Mouse (Mus musculus) heart, embryonic 10.5 days (tissue): ENCODE results near the gene Asb11. TPM values are rescaled to one million over a fixed set of nuclear protein-coding genes. Genes with fewer than 3 reads are reported as not detected.

Source experiments
- DNase-seq: peaks from one replicate; pipeline ENCODE4 v3.0.0-alpha.2; 2017; ENCODE audit warnings: low spot score
- H3K27ac ChIP-seq: fragments of 300-500 bp; sonication (generic); 2 replicates; pipeline ENCODE4 v1.5.1; 2016; ENCODE audit warnings: mild to moderate bottlenecking
- H3K27me3 ChIP-seq: fragments of 300-500 bp; sonication (generic); 2 replicates; pipeline ENCODE4 v1.6.1; 2016; ENCODE audit warnings: mild to moderate bottlenecking; ENCODE audit not compliant: poor library complexity, insufficient read depth, severe bottlenecking
- H3K36me3 ChIP-seq: fragments of 300-500 bp; sonication (generic); 2 replicates; pipeline ENCODE4 v1.6.1; 2016; ENCODE audit warnings: mild to moderate bottlenecking, moderate library complexity
- H3K4me1 ChIP-seq: fragments of 300-500 bp; sonication (generic); 2 replicates; pipeline ENCODE4 v1.6.1; 2016; ENCODE audit warnings: mild to moderate bottlenecking
- H3K4me3 ChIP-seq: fragments of 300-500 bp; sonication (generic); 2 replicates; pipeline ENCODE4 v1.5.1; 2016; ENCODE audit warnings: mild to moderate bottlenecking, moderate library complexity
- H3K9me3 ChIP-seq: fragments of 300-500 bp; sonication (generic); 2 replicates; pipeline ENCODE4 v1.6.1; 2016; ENCODE audit warnings: mild to moderate bottlenecking, moderate library complexity
- WGBS: fragments of 180-500 bp; shearing (Covaris S2); methylation state at CpG from one replicate; pipeline ENCODE4 v1.1.7; 2016; 5-methylcytosine and 5-hydroxymethylcytosine counted together
- polyA plus RNA-seq: library from polyadenylated mRNA; unstranded; fragments of >200 nt; fragmentation: Nextera tagmentation; extraction: Ambion mirVana; gene quantifications from 2 replicates; pipeline ENCODE4 v1.2.1, GENCODE M21; 2016

Asb11 gene
- polyA plus RNA-seq, 1 experiment from 2014 or later = 0.13 TPM

- H3K27me3 ChIP-seq = peaks cover 1% of the 10 kb centered on the region; the same call in 1 of the 2 replicates
- 90% methylated on average over 1 of the region's 1 CpGs for WGBS
- H3K27ac ChIP-seq = no peak overlapping the region
Observed at GRCm38 (mm10) chrX:164424821-164425220, 12.0 kb upstream of the Asb11 start.

GRCm38 (mm10) chrX:164427295-164427694, 9.5 kb upstream of the Asb11 start:
- H3K9me3 ChIP-seq = no peaks in the 10 kb centered on the region
- no peak for DNase-seq
- 88% methylated on average over 4 of the region's 4 CpGs for WGBS
- H3K27ac ChIP-seq = no peak overlapping the region
- H3K4me3 ChIP-seq = no peak overlapping the region
- H3K27me3 ChIP-seq = no peaks in the 10 kb centered on the region
- H3K4me1 ChIP-seq = no peaks in the 10 kb centered on the region
- H3K36me3 ChIP-seq = peaks cover 34% of the 10 kb centered on the region; the same call in 1 of the 2 replicates

More at GRCm38 (mm10) chrX:164424821-164425220, 12.0 kb upstream of the Asb11 start:
- no peak for DNase-seq
- Histone ChIP-seq H3K4me3 (no peak overlapping the region), H3K36me3 (peaks cover 19% of the 10 kb centered on the region; the same call in 1 of the 2 replicates), H3K4me1 (no peaks in the 10 kb centered on the region), H3K9me3 (no peaks in the 10 kb centered on the region)

- Histone ChIP-seq H3K36me3 (peaks cover 31% of the 10 kb centered on the region; the same call in 1 of the 2 replicates), H3K4me3 (no peak overlapping the region), H3K27ac (no peak overlapping the region), H3K9me3 (no peaks in the 10 kb centered on the region), H3K4me1 (no peaks in the 10 kb centered on the region), H3K27me3 (no peaks in the 10 kb centered on the region)
- no peak for DNase-seq
- WGBS = 73% methylated on average over 2 of the region's 2 CpGs
Observed at GRCm38 (mm10) chrX:164428224-164428623, 8.6 kb upstream of the Asb11 start.

GRCm38 (mm10) chrX:164430621-164431020, 6.2 kb upstream of the Asb11 start:
- no peaks in the 10 kb centered on the region for H3K27me3 ChIP-seq
- H3K36me3 ChIP-seq = peaks cover 36% of the 10 kb centered on the region; the same call in 1 of the 2 replicates
- H3K27ac ChIP-seq = no peak overlapping the region
- H3K4me1 ChIP-seq = no peaks in the 10 kb centered on the region
- no peak overlapping the region for H3K4me3 ChIP-seq
- 83% methylated on average over 6 of the region's 6 CpGs for WGBS
- DNase-seq = no peak
- no peaks in the 10 kb centered on the region for H3K9me3 ChIP-seq

- WGBS = 81% methylated on average over 2 of the region's 2 CpGs
- Histone ChIP-seq H3K27ac (no peak overlapping the region), H3K4me3 (no peak overlapping the region), H3K27me3 (no peaks in the 10 kb centered on the region), H3K4me1 (no peaks in the 10 kb centered on the region), H3K9me3 (no peaks in the 10 kb centered on the region), H3K36me3 (peaks cover 35% of the 10 kb centered on the region; the same call in 1 of the 2 replicates)
- DNase-seq = no peak
Observed at GRCm38 (mm10) chrX:164431133-164431532, 5.7 kb upstream of the Asb11 start.

- Histone ChIP-seq H3K4me3 (no peak overlapping the region), H3K36me3 (peaks cover 35% of the 10 kb centered on the region; the same call in 1 of the 2 replicates), H3K4me1 (no peaks in the 10 kb centered on the region), H3K27ac (no peak overlapping the region), H3K9me3 (no peaks in the 10 kb centered on the region), H3K27me3 (no peaks in the 10 kb centered on the region)
- no peak for DNase-seq
- 84% methylated on average over 6 of the region's 6 CpGs for WGBS
Observed at GRCm38 (mm10) chrX:164431541-164431940, 5.3 kb upstream of the Asb11 start.

- no peaks in the 10 kb centered on the region for H3K27me3 ChIP-seq
- H3K27ac ChIP-seq = no peak overlapping the region
- H3K4me1 ChIP-seq = no peaks in the 10 kb centered on the region
- H3K9me3 ChIP-seq = no peaks in the 10 kb centered on the region
- no peak overlapping the region for H3K4me3 ChIP-seq
- 91% methylated on average over 9 of the region's 9 CpGs for WGBS
- peaks cover 35% of the 10 kb centered on the region; the same call in 1 of the 2 replicates for H3K36me3 ChIP-seq
- no peak for DNase-seq
Observed at GRCm38 (mm10) chrX:164432682-164433081, 4.1 kb upstream of the Asb11 start.

GRCm38 (mm10) chrX:164439462-164439861, 2.7 kb downstream of the Asb11 start:
- H3K4me3 ChIP-seq = no peak overlapping the region
- 0 out of 2 replicates have a peak, but pooled peaks cover 2% of the 10 kb centered on the region for H3K36me3 ChIP-seq
- peaks cover 6% of the 10 kb centered on the region; the same call in 1 of the 2 replicates for H3K27me3 ChIP-seq
- 77% methylated on average over 7 of the region's 7 CpGs for WGBS
- no peak for DNase-seq
- H3K27ac ChIP-seq = no peak overlapping the region
- no peaks in the 10 kb centered on the region for H3K9me3 ChIP-seq
- H3K4me1 ChIP-seq = no peaks in the 10 kb centered on the region

- Histone ChIP-seq H3K4me1 (no peaks in the 10 kb centered on the region), H3K27me3 (peaks cover 6% of the 10 kb centered on the region; the same call in 1 of the 2 replicates), H3K4me3 (no peak overlapping the region), H3K9me3 (no peaks in the 10 kb centered on the region), H3K36me3 (no peaks in the 10 kb centered on the region), H3K27ac (no peak overlapping the region)
- DNase-seq = no peak
- WGBS = 64% methylated on average over 2 of the region's 2 CpGs
Observed at GRCm38 (mm10) chrX:164440140-164440539, 3.3 kb downstream of the Asb11 start.

- Histone ChIP-seq H3K9me3 (no peaks in the 10 kb centered on the region), H3K4me3 (no peak overlapping the region), H3K36me3 (no peaks in the 10 kb centered on the region), H3K4me1 (no peaks in the 10 kb centered on the region), H3K27me3 (peaks cover 6% of the 10 kb centered on the region; the same call in 1 of the 2 replicates), H3K27ac (no peak overlapping the region)
- no peak for DNase-seq
- 65% methylated on average over 3 of the region's 3 CpGs for WGBS
Observed at GRCm38 (mm10) chrX:164440703-164441102, 3.9 kb downstream of the Asb11 start.

GRCm38 (mm10) chrX:164441306-164441705, 4.5 kb downstream of the Asb11 start:
- Histone ChIP-seq H3K4me3 (no peak overlapping the region), H3K27ac (no peak overlapping the region), H3K36me3 (no peaks in the 10 kb centered on the region), H3K4me1 (no peaks in the 10 kb centered on the region), H3K9me3 (no peaks in the 10 kb centered on the region), H3K27me3 (peaks cover 6% of the 10 kb centered on the region; the same call in 1 of the 2 replicates)
- DNase-seq = no peak
- 80% methylated on average over 3 of the region's 3 CpGs for WGBS

- Histone ChIP-seq H3K36me3 (no peaks in the 10 kb centered on the region), H3K27ac (no peak overlapping the region), H3K4me1 (no peaks in the 10 kb centered on the region), H3K9me3 (no peaks in the 10 kb centered on the region), H3K4me3 (no peak overlapping the region), H3K27me3 (peaks cover 6% of the 10 kb centered on the region; the same call in 1 of the 2 replicates)
- DNase-seq = no peak
- WGBS = 85% methylated on average over 12 of the region's 12 CpGs
Observed at GRCm38 (mm10) chrX:164445601-164446000, 8.8 kb downstream of the Asb11 start.

- Histone ChIP-seq H3K4me3 (no peak overlapping the region), H3K27me3 (peaks cover 6% of the 10 kb centered on the region; the same call in 1 of the 2 replicates), H3K27ac (no peak overlapping the region), H3K36me3 (no peaks in the 10 kb centered on the region), H3K9me3 (no peaks in the 10 kb centered on the region), H3K4me1 (no peaks in the 10 kb centered on the region)
- no peak for DNase-seq
- 69% methylated on average over 10 of the region's 10 CpGs for WGBS
Observed at GRCm38 (mm10) chrX:164446106-164446551, 9.3 kb downstream of the Asb11 start.
